Mouse (Mus musculus): ENCODE data around the gene Pkdcc. TPM values are rescaled to one million over a fixed set of nuclear protein-coding genes. Genes with fewer than 3 reads are reported as not detected.

Gene Pkdcc
- polyA plus RNA-seq, 2 experiments = 20.4 to 145 TPM

DNA sequence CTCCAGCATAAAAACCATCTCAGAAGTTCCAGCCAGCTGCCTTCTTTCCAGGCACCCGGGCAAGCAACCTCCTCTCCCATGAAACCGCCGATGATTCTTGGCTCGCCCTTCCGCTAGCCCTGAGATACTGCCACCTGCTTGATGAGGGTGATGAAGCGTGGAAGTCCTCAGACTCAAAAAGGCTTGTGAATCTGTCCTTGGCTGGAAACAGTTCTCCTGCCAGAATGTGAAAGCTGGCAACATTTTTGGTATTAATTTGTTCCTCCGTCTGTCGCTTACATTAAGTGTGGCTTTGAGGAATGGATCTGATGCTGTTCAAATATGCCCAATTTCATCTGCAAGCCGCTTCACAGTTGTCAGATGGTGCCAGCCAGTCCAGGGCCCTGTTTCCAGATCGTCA lies 20.1 kb downstream of the Pkdcc start:
- Histone ChIP-seq H3K4me3 (replicated peaks; ENCODE audit: low read length) (no peak overlapping the region), H3K9ac (ENCODE audit: low read depth, low read length, severe bottlenecking) (no peak overlapping the region), H3K36me3 (ENCODE audit: control insufficient read depth, insufficient read depth, low read length) (no peaks in the 10 kb centered on the region), H3K27ac (replicated peaks; ENCODE audit: low read depth, low read length) (no peak overlapping the region), H3K27me3 (ENCODE audit: control insufficient read depth, insufficient read depth, low read length) (peaks cover 24% of the 10 kb centered on the region; the same call in 1 of the 2 replicates), H3K4me2 (replicated peaks; ENCODE audit: low read depth, low read length, severe bottlenecking) (no peak overlapping the region), H3K4me1 (ENCODE audit: control insufficient read depth, insufficient read depth, low read length) (no peaks in the 10 kb centered on the region), H3K9me3 (ENCODE audit: control insufficient read depth, low read length) (no peaks in the 10 kb centered on the region)
- ATAC-seq (ENCODE audit: low FRiP score, low read depth) (no peak), DNase-seq (ENCODE audit: low spot score) (no peak)
- no peak for TF ChIP-seq POLR2A (IDR thresholded peaks at IDR 0.05; ENCODE audit: borderline replicate concordance, extremely low read depth, insufficient read depth, insufficient read length)
- 80% methylated on average over 10 of the region's 10 CpGs for WGBS

DNA sequence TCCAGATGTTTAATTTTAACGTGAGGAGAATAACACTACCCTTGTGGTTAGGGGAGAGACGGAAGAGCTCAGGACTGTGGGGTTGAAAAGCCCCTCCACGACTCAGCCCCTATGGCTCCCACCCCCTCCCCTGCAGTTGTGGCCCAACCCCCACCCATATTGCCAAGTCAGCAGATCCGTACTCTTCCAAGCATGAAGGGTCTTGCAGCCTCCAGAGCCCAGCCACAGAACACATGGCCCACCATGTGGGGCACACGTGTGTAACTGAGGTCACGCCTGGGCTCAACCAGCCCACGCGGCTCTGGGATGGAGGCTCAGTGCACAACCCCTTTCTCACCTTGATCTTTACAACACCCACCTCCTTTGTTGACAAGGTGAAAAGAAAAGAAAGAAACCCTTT lies 21.1 kb downstream of the Pkdcc start:
- Histone ChIP-seq H3K36me3 (ENCODE audit: control insufficient read depth, insufficient read depth, low read length) (no peaks in the 10 kb centered on the region), H3K9ac (ENCODE audit: low read depth, low read length, severe bottlenecking) (no peak overlapping the region), H3K4me1 (ENCODE audit: control insufficient read depth, insufficient read depth, low read length) (no peaks in the 10 kb centered on the region), H3K4me2 (replicated peaks; ENCODE audit: low read depth, low read length, severe bottlenecking) (no peak overlapping the region), H3K9me3 (ENCODE audit: control insufficient read depth, low read length) (no peaks in the 10 kb centered on the region), H3K27ac (replicated peaks; ENCODE audit: low read depth, low read length) (no peak overlapping the region), H3K4me3 (replicated peaks; ENCODE audit: low read length) (no peak overlapping the region), H3K27me3 (ENCODE audit: control insufficient read depth, insufficient read depth, low read length) (peaks cover 22% of the 10 kb centered on the region; the same call in 1 of the 2 replicates)
- DNase-seq (ENCODE audit: low spot score) (no peak), ATAC-seq (ENCODE audit: low FRiP score, low read depth) (no peak)
- WGBS = 58% methylated on average over 8 of the region's 8 CpGs
- no peak for TF ChIP-seq POLR2A (IDR thresholded peaks at IDR 0.05; ENCODE audit: borderline replicate concordance, extremely low read depth, insufficient read depth, insufficient read length)

DNA sequence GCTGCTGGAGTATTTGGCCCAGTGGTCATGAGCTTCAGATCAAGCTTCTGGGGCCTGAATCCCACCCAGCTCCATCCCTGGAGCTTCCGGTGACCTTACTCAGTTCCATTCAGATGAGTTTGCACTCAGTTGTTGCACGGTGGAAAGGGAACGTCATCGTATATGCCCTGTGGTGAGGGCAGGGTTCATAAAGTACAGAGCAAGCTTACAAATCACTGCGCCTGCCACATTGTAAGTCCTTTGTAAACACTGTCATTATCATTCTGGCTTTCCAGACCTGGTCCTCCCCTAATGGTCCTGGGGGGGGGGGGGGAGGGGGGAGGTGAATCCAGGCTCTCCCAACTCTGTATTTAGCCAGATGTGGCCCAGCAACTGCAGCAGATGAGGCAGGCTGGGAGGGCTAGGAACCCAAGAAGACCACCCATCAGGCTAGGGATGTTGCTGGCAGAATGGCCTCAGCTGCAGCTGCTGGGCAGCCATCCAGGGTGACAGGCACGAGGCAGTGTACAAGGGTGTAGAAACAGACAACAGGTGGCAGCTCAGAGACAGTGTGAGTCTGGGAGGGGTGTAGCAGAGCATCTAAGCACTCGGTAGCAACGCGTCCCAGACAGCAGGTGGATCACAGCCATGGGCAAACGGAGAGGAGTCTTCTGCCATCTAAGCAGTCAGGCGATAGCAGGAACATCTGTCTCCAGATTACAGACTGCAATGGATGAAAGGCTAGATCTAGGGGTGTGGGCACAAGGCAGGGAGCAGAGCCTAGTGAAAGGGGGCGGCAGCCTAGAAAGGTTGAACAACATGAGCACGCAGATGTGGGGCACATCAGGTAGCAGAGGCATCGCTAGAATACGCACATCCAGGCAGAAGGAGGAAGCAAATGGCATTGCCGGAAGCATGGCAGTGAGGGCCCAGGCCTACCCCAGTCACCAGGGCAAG lies 23.3 kb downstream of the Pkdcc start:
- 61% methylated on average over 16 of the region's 16 CpGs for WGBS
- H3K27me3 ChIP-seq (ENCODE audit: control insufficient read depth, insufficient read depth, low read length) = peaks cover 12% of the 10 kb centered on the region; the same call in 1 of the 2 replicates
- H3K27ac ChIP-seq (replicated peaks; ENCODE audit: low read depth, low read length) = no peak overlapping the region
- no peak for TF ChIP-seq POLR2A (IDR thresholded peaks at IDR 0.05; ENCODE audit: borderline replicate concordance, extremely low read depth, insufficient read depth, insufficient read length)
- no peaks in the 10 kb centered on the region for H3K9me3 ChIP-seq (ENCODE audit: control insufficient read depth, low read length)
- no peak overlapping the region for H3K4me3 ChIP-seq (replicated peaks; ENCODE audit: low read length)
- ATAC-seq (ENCODE audit: low FRiP score, low read depth) (peak; percentile 91), DNase-seq (ENCODE audit: low spot score) (peak; percentile 50)
- no peak overlapping the region for H3K4me2 ChIP-seq (replicated peaks; ENCODE audit: low read depth, low read length, severe bottlenecking)
- H3K4me1 ChIP-seq (ENCODE audit: control insufficient read depth, insufficient read depth, low read length) = no peaks in the 10 kb centered on the region
- no peaks in the 10 kb centered on the region for H3K36me3 ChIP-seq (ENCODE audit: control insufficient read depth, insufficient read depth, low read length)
- no peak overlapping the region for H3K9ac ChIP-seq (ENCODE audit: low read depth, low read length, severe bottlenecking)

DNA sequence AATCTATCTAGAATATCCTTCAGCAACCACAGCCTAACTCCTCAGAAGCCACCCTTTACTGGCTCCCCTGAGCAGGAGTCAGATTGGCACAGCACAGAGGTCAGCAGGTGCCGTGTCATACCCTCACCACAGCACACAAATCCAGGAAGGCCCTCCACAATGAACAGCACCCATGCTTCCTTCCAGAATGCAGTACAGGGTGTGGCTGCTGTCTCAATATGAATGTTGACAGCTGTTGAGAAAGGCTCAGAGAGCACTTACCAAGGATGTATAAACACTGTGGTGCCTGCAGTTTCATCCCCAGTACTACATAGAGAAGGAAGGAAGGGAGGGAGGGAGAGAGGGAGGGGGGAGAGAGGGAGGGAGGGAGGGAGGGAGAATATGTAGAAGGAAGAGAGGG lies 29.4 kb downstream of the Pkdcc start:
- no peaks in the 10 kb centered on the region for H3K36me3 ChIP-seq (ENCODE audit: control insufficient read depth, insufficient read depth, low read length)
- no peak overlapping the region for H3K9ac ChIP-seq (ENCODE audit: low read depth, low read length, severe bottlenecking)
- H3K4me1 ChIP-seq (ENCODE audit: control insufficient read depth, insufficient read depth, low read length) = no peaks in the 10 kb centered on the region
- no peak overlapping the region for H3K4me2 ChIP-seq (replicated peaks; ENCODE audit: low read depth, low read length, severe bottlenecking)
- no peaks in the 10 kb centered on the region for H3K9me3 ChIP-seq (ENCODE audit: control insufficient read depth, low read length)
- H3K27ac ChIP-seq (replicated peaks; ENCODE audit: low read depth, low read length) = no peak overlapping the region
- ATAC-seq (ENCODE audit: low FRiP score, low read depth) (no peak), DNase-seq (ENCODE audit: low spot score) (no peak)
- WGBS = 95% methylated on average over 1 of the region's 1 CpGs
- H3K4me3 ChIP-seq (replicated peaks; ENCODE audit: low read length) = no peak overlapping the region
- peaks cover 34% of the 10 kb centered on the region for H3K27me3 ChIP-seq (ENCODE audit: control insufficient read depth, insufficient read depth, low read length)
- no peak for TF ChIP-seq POLR2A (IDR thresholded peaks at IDR 0.05; ENCODE audit: borderline replicate concordance, extremely low read depth, insufficient read depth, insufficient read length)

DNA sequence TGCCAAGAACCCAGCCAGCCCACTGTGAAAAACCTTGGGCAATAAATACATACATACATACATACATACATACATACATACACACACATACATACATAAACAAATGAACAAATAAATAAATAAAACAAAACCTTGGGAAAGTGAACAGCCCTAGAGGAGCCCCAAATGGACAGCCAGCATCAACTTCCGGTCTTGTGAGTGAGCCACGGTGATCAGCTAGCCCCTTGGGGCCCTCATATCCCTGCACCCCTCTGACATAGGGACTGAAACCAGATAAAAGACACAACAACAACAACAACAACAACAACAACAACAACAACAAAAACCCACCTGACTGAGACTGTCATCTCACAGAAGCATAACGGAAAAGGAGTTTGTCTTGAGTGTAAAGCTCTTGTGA lies 30.4 kb downstream of the Pkdcc start:
- no peak for TF ChIP-seq POLR2A (IDR thresholded peaks at IDR 0.05; ENCODE audit: borderline replicate concordance, extremely low read depth, insufficient read depth, insufficient read length)
- Histone ChIP-seq H3K4me1 (ENCODE audit: control insufficient read depth, insufficient read depth, low read length) (no peaks in the 10 kb centered on the region), H3K27ac (replicated peaks; ENCODE audit: low read depth, low read length) (no peak overlapping the region), H3K27me3 (ENCODE audit: control insufficient read depth, insufficient read depth, low read length) (peaks cover 42% of the 10 kb centered on the region), H3K9ac (ENCODE audit: low read depth, low read length, severe bottlenecking) (no peak overlapping the region), H3K4me3 (replicated peaks; ENCODE audit: low read length) (no peak overlapping the region), H3K9me3 (ENCODE audit: control insufficient read depth, low read length) (no peaks in the 10 kb centered on the region), H3K4me2 (replicated peaks; ENCODE audit: low read depth, low read length, severe bottlenecking) (no peak overlapping the region), H3K36me3 (ENCODE audit: control insufficient read depth, insufficient read depth, low read length) (no peaks in the 10 kb centered on the region)
- ATAC-seq (ENCODE audit: low FRiP score, low read depth) = no peak
- WGBS = 71% methylated on average over 3 of the region's 3 CpGs
- no peak for DNase-seq (ENCODE audit: low spot score)
